Mouse (Mus musculus): ENCODE results near the gene Actbl2. TPM values are rescaled to one million over a fixed set of nuclear protein-coding genes. Genes with fewer than 3 reads are reported as not detected.

Actbl2 gene
- total RNA-seq, 2 experiments from 2014 or later: not detected

Other genes with a start within 250 kb of the Actbl2 start
- gene Gpbp1, start 235.1 kb downstream of the Actbl2 start, total RNA-seq (2021): 10 to 100 TPM; 46.3 to 53.5 TPM